Mouse (Mus musculus): ENCODE data around the gene Abca17.

DNA sequence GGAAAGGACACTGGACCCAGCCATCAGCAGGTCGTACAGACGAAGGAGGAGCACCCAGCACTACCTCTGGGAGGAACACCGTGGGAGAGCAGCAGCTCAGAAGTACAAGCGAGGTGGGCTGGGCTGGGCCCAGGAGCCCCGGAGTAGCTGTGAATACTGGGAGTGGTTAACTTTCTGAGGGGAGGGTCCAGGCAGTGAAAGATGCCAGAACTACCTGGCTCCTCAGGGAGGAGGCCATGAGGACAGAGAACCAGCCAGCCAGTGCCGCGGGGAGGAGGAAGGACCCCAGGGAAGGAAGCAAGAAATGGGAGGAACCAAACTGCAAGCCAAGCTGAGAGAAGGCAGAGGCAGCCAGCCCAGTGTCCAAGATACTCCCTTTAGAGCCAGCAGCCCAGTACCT lies 122.9 kb downstream of the Abca17 start:
- no peak for TF ChIP-seq TAL1 (IDR thresholded peaks at IDR 0.05; ENCODE audit: low read length)
- TF ChIP-seq GATA1 (IDR thresholded peaks at IDR 0.05; ENCODE audit: low read length), result no peak
